Mouse (Mus musculus): ENCODE results near the gene Atxn1l. TPM values are rescaled to one million over a fixed set of nuclear protein-coding genes. Genes with fewer than 3 reads are reported as not detected.

Atxn1l gene
- total and polyA plus RNA-seq, 2 experiments from 2014 or later = 3.3 to 13.8 TPM

GRCm38 (mm10) chr8:109693146-109693900 is 44.2 kb downstream of the Atxn1l start, which contains the start of gene Ist1:
Ist1 (minus strand) TSS chr8:109693260.
- Histone ChIP-seq H3K27me3 (ENCODE audit: control insufficient read depth, insufficient read depth, low read length) (no peaks in the 10 kb centered on the region), H3K36me3 (replicated peaks; ENCODE audit: control insufficient read depth, insufficient read depth, low read length) (no peaks in the 10 kb centered on the region)
- peak; percentile 96 for DNase-seq (ENCODE audit: low spot score)

GRCm38 (mm10) chr8:109692443-109693145 is 44.9 kb downstream of the Atxn1l start:
- Histone ChIP-seq H3K4me3 (ENCODE audit: low read depth, low read length) (peak overlapping the region; percentile 95), H3K4me1 (ENCODE audit: control insufficient read depth, insufficient read depth) (peaks cover 23% of the 10 kb centered on the region), H3K36me3 (replicated peaks; ENCODE audit: control insufficient read depth, insufficient read depth, low read length) (no peaks in the 10 kb centered on the region), H3K9ac (replicated peaks; ENCODE audit: low read depth, low read length) (peak overlapping the region; percentile 92), H3K27ac (ENCODE audit: low read depth) (peak overlapping the region; percentile 83), H3K27me3 (ENCODE audit: control insufficient read depth, insufficient read depth, low read length) (no peaks in the 10 kb centered on the region), H3K4me2 (ENCODE audit: low read depth, low read length) (peak overlapping the region; percentile 83), H3K9me3 (replicated peaks; ENCODE audit: control insufficient read depth, low read length) (no peaks in the 10 kb centered on the region)
- DNase-seq (ENCODE audit: low spot score) = no peak
- no peak for TF ChIP-seq EP300 (IDR thresholded peaks at IDR 0.05; ENCODE audit: low read depth)
- TF ChIP-seq CTCF (IDR thresholded peaks at IDR 0.05; ENCODE audit: low read depth) = no peak
- WGBS = under 1% methylated on average over 38 of the region's 38 CpGs
- ATAC-seq (ENCODE audit: insufficient read depth, low read depth) = peak; percentile 59

More at GRCm38 (mm10) chr8:109693146-109693900, 44.2 kb downstream of the Atxn1l start, which contains the start of gene Ist1:
- Histone ChIP-seq H3K4me2 (ENCODE audit: low read depth, low read length) (peak within 1 kb of the TSS; percentile 87), H3K4me3 (ENCODE audit: low read depth, low read length) (peak within 1 kb of the TSS; percentile 95), H3K27ac (ENCODE audit: low read depth) (peak within 1 kb of the TSS; percentile 83), H3K9ac (replicated peaks; ENCODE audit: low read depth, low read length) (peak within 1 kb of the TSS; percentile 92), H3K9me3 (replicated peaks; ENCODE audit: control insufficient read depth, low read length) (no peaks in the 10 kb centered on the region), H3K4me1 (ENCODE audit: control insufficient read depth, insufficient read depth) (peaks cover 23% of the 10 kb centered on the region)
- WGBS = 0% methylated on average over 52 of the region's 57 CpGs
- peak; percentile 99 for ATAC-seq (ENCODE audit: insufficient read depth, low read depth)
- TF ChIP-seq CTCF (IDR thresholded peaks at IDR 0.05; ENCODE audit: low read depth) (no peak), EP300 (IDR thresholded peaks at IDR 0.05; ENCODE audit: low read depth) (peak; percentile 87; the same call in 1 of the 2 replicates)

- ATAC-seq (ENCODE audit: insufficient read depth, low read depth) (no peak), DNase-seq (ENCODE audit: low spot score) (no peak)
- 39% methylated on average over 5 of the region's 5 CpGs for WGBS
- TF ChIP-seq CTCF (IDR thresholded peaks at IDR 0.05; ENCODE audit: low read depth) = no peak
- TF ChIP-seq EP300 (IDR thresholded peaks at IDR 0.05; ENCODE audit: low read depth) = no peak
- Histone ChIP-seq H3K4me1 (ENCODE audit: control insufficient read depth, insufficient read depth) (peaks cover 25% of the 10 kb centered on the region), H3K9ac (replicated peaks; ENCODE audit: low read depth, low read length) (peak overlapping the region; percentile 92; the same call in 1 of the 2 replicates), H3K27me3 (ENCODE audit: control insufficient read depth, insufficient read depth, low read length) (no peaks in the 10 kb centered on the region), H3K4me2 (ENCODE audit: low read depth, low read length) (peak overlapping the region; percentile 83), H3K27ac (ENCODE audit: low read depth) (no peak overlapping the region), H3K36me3 (replicated peaks; ENCODE audit: control insufficient read depth, insufficient read depth, low read length) (no peaks in the 10 kb centered on the region), H3K9me3 (replicated peaks; ENCODE audit: control insufficient read depth, low read length) (no peaks in the 10 kb centered on the region), H3K4me3 (ENCODE audit: low read depth, low read length) (peak overlapping the region; percentile 95)
These were observed 45.8 kb downstream of the Atxn1l start for GRCm38 (mm10) chr8:109691769-109692168.

GRCm38 (mm10) chr8:109687248-109687647 is 50.3 kb downstream of the Atxn1l start:
- TF ChIP-seq CTCF (IDR thresholded peaks at IDR 0.05; ENCODE audit: low read depth) (no peak), EP300 (IDR thresholded peaks at IDR 0.05; ENCODE audit: low read depth) (no peak)
- DNase-seq (ENCODE audit: low spot score) (no peak), ATAC-seq (ENCODE audit: insufficient read depth, low read depth) (no peak)
- peaks cover 7% of the 10 kb centered on the region for H3K36me3 ChIP-seq (replicated peaks; ENCODE audit: control insufficient read depth, insufficient read depth, low read length)
- H3K27ac ChIP-seq (ENCODE audit: low read depth) = no peak overlapping the region
- H3K9me3 ChIP-seq (replicated peaks; ENCODE audit: control insufficient read depth, low read length) = no peaks in the 10 kb centered on the region
- H3K4me2 ChIP-seq (ENCODE audit: low read depth, low read length) = no peak overlapping the region
- 80% methylated on average over 5 of the region's 5 CpGs for WGBS
- peaks cover 21% of the 10 kb centered on the region for H3K4me1 ChIP-seq (ENCODE audit: control insufficient read depth, insufficient read depth)
- H3K4me3 ChIP-seq (ENCODE audit: low read depth, low read length) = no peak overlapping the region
- H3K9ac ChIP-seq (replicated peaks; ENCODE audit: low read depth, low read length) = no peak overlapping the region
- no peaks in the 10 kb centered on the region for H3K27me3 ChIP-seq (ENCODE audit: control insufficient read depth, insufficient read depth, low read length)

GRCm38 (mm10) chr8:109682120-109682519 is 55.4 kb downstream of the Atxn1l start:
- no peak for ATAC-seq (ENCODE audit: insufficient read depth, low read depth)
- TF ChIP-seq EP300 (IDR thresholded peaks at IDR 0.05; ENCODE audit: low read depth) = no peak
- TF ChIP-seq CTCF (IDR thresholded peaks at IDR 0.05; ENCODE audit: low read depth) = no peak
- Histone ChIP-seq H3K36me3 (replicated peaks; ENCODE audit: control insufficient read depth, insufficient read depth, low read length) (peaks cover 55% of the 10 kb centered on the region), H3K27ac (ENCODE audit: low read depth) (no peak overlapping the region), H3K4me3 (ENCODE audit: low read depth, low read length) (no peak overlapping the region), H3K4me1 (ENCODE audit: control insufficient read depth, insufficient read depth) (peaks cover 5% of the 10 kb centered on the region; the same call in 1 of the 2 replicates), H3K4me2 (ENCODE audit: low read depth, low read length) (no peak overlapping the region), H3K9ac (replicated peaks; ENCODE audit: low read depth, low read length) (no peak overlapping the region), H3K27me3 (ENCODE audit: control insufficient read depth, insufficient read depth, low read length) (no peaks in the 10 kb centered on the region), H3K9me3 (replicated peaks; ENCODE audit: control insufficient read depth, low read length) (no peaks in the 10 kb centered on the region)
- 92% methylated on average over 5 of the region's 5 CpGs for WGBS
- no peak for DNase-seq (ENCODE audit: low spot score)

All from heart, postnatal 0 days (tissue).